Mouse (Mus musculus) layer of hippocampus, adult 2 months (tissue): Measurements from ENCODE around the gene Ifrd2. TPM values are rescaled to one million over a fixed set of nuclear protein-coding genes. Genes with fewer than 3 reads are reported as not detected.
"Not testable (repeated sequence)": the region's sequence is repeated elsewhere in the genome, so short reads cannot be mapped to it uniquely, and the experiment has no call there.

Source experiments
- DNase-seq, 2 experiments: peaks; one replicate each; pipeline ENCODE4 v3.0.0; 2022; ENCODE audit warnings: low spot score in 2 of 2
- H3K27ac ChIP-seq: fragments of 200-600 bp; 2 replicates; pipeline ENCODE4 v1.8.1; 2022
- H3K4me3 ChIP-seq: fragments of 200-600 bp; 2 replicates; pipeline ENCODE4 v1.8.1; 2022; ENCODE audit warnings: mild to moderate bottlenecking
- CTCF ChIP-seq: fragments of 200-600 bp; conservative IDR thresholded peaks from 2 replicates; pipeline ENCODE4 v1.8.1; 2022; ENCODE audit warnings: antibody characterized with exemption, mild to moderate bottlenecking, moderate library complexity
- total RNA-seq, 2 experiments: library from RNA; stranded (reverse); gene quantifications; 2 replicates each; pipeline ENCODE4 v1.2.3; 2021

Gene Ifrd2
- total RNA-seq, 2 experiments from 2014 or later = 13.7 to 15.2 TPM

GRCm38 (mm10) chr9:107554319-107554825 is 33.1 kb upstream of the Ifrd2 start:
- peak overlapping the region; percentile 97 for H3K27ac ChIP-seq
- peak; percentile 48 for TF ChIP-seq CTCF
- DNase-seq = peak; percentile 90 to 94
- H3K4me3 ChIP-seq = peak overlapping the region; percentile 98

GRCm38 (mm10) chr9:107555031-107555457 is 32.4 kb upstream of the Ifrd2 start:
- no peak for TF ChIP-seq CTCF
- no peak for DNase-seq
- Histone ChIP-seq H3K27ac (peak overlapping the region; percentile 97), H3K4me3 (peak overlapping the region; percentile 98)

GRCm38 (mm10) chr9:107555701-107556100 is 31.7 kb upstream of the Ifrd2 start:
- no peak for TF ChIP-seq CTCF
- no peak for DNase-seq
- H3K4me3 ChIP-seq = peak overlapping the region; percentile 98
- peak overlapping the region; percentile 97 for H3K27ac ChIP-seq

GRCm38 (mm10) chr9:107556346-107556745 is 31.1 kb upstream of the Ifrd2 start:
- H3K27ac ChIP-seq = no peak overlapping the region
- no peak overlapping the region for H3K4me3 ChIP-seq
- no peak for TF ChIP-seq CTCF
- DNase-seq = no peak

- peak within 1 kb of the TSS; percentile 91 for H3K27ac ChIP-seq
- DNase-seq = peak; percentile 93 to 96
- TF ChIP-seq CTCF = no peak
- peak within 1 kb of the TSS; percentile 74 for H3K4me3 ChIP-seq
Observed at GRCm38 (mm10) chr9:107563029-107563581, 24.3 kb upstream of the Ifrd2 start, which contains the start of gene Tusc2. Gene Tusc2, plus strand, starts transcription at chr9:107563255.

- not testable (repeated sequence) for DNase-seq, H3K4me3 ChIP-seq
- H3K27ac ChIP-seq = peak overlapping the region; percentile 83; the same call in 1 of the 2 replicates
Observed at GRCm38 (mm10) chr9:107565556-107565955, 21.9 kb upstream of the Ifrd2 start.

GRCm38 (mm10) chr9:107566041-107566709 is 21.3 kb upstream of the Ifrd2 start:
- peak in 1 of 2 experiments; percentile 75 for DNase-seq
- Histone ChIP-seq H3K4me3 (peak overlapping the region; percentile 19; the same call in 1 of the 2 replicates), H3K27ac (peak overlapping the region; percentile 83)

GRCm38 (mm10) chr9:107566855-107567254 is 20.6 kb upstream of the Ifrd2 start:
- H3K27ac ChIP-seq = peak overlapping the region; percentile 96

More at GRCm38 (mm10) chr9:107566041-107566709, 21.3 kb upstream of the Ifrd2 start:
- peak; percentile 89 for TF ChIP-seq CTCF

GRCm38 (mm10) chr9:107567702-107568319 is 19.6 kb upstream of the Ifrd2 start, which contains the start of gene Hyal2:
Gene Hyal2, plus strand, starts transcription at chr9:107567945.
- no peak for DNase-seq
- no peak for TF ChIP-seq CTCF
- Histone ChIP-seq H3K27ac (peak within 1 kb of the TSS; percentile 96), H3K4me3 (peak within 1 kb of the TSS; percentile 91)

More at GRCm38 (mm10) chr9:107566855-107567254, 20.6 kb upstream of the Ifrd2 start:
- peak overlapping the region; percentile 19; the same call in 1 of the 2 replicates for H3K4me3 ChIP-seq
- DNase-seq = no peak
- peak; percentile 46 for TF ChIP-seq CTCF

GRCm38 (mm10) chr9:107568331-107569261 is 18.8 kb upstream of the Ifrd2 start:
- peak overlapping the region; percentile 91 for H3K4me3 ChIP-seq
- TF ChIP-seq CTCF = no peak
- peak; percentile 79 for DNase-seq
- H3K27ac ChIP-seq = peak overlapping the region; percentile 96

- H3K4me3 ChIP-seq = peak overlapping the region; percentile 91
- H3K27ac ChIP-seq = peak overlapping the region; percentile 96
- no peak for DNase-seq
- no peak for TF ChIP-seq CTCF
Observed at GRCm38 (mm10) chr9:107569270-107569669, 18.2 kb upstream of the Ifrd2 start.

- no peak for TF ChIP-seq CTCF
- Histone ChIP-seq H3K4me3 (peak overlapping the region; percentile 91), H3K27ac (no peak overlapping the region; the same call in 1 of the 2 replicates)
- DNase-seq = no peak
Observed at GRCm38 (mm10) chr9:107570016-107570415, 17.4 kb upstream of the Ifrd2 start.
